Mouse (Mus musculus) E14TG2a.4 (cell line): ENCODE measurements around the gene Sufu.

Experiments used
- CTCF ChIP-seq: conservative IDR thresholded peaks from 2 replicates; pipeline ENCODE4 v1.5.1; 2014; ENCODE audit warnings: low read length
- POU5F1 ChIP-seq: IDR thresholded peaks from 2 replicates; pipeline ENCODE4 v1.6.1; 2014; ENCODE audit warnings: low read length, borderline replicate concordance

- TF ChIP-seq CTCF (no peak), POU5F1 (no peak)
Observed at GRCm38 (mm10) chr19:46509736-46510135, 113.0 kb downstream of the Sufu start.
